In genomic region chr5:115958814-115959213, GRCm38 (mm10) we compare ENCODE assay signal across 14 mouse cellular contexts.
"Had no signal": no experiment of that assay in that cellular context is flagged by ENCODE, and none has a peak within 500 bp of the region (broad histone marks: within the 10 kb centered on the region; RNA-seq: fewer than 3 reads in every experiment).

No protein-coding gene starts in this region.

- H3K4me1 ChIP-seq: kidney, embryonic 15.5 days; limb, embryonic 10.5 days; midbrain, embryonic 15.5 days; neural tube, embryonic 12.5 days; stomach, embryonic 15.5 days had no signal

- H3K4me2 ChIP-seq: kidney, embryonic 15.5 days; midbrain, embryonic 11.5 days; midbrain, embryonic 15.5 days; neural tube, embryonic 12.5 days; stomach, embryonic 15.5 days had no signal

- H3K27ac ChIP-seq: kidney, embryonic 15.5 days; limb, embryonic 10.5 days; midbrain, embryonic 15.5 days; neural tube, embryonic 12.5 days; stomach, embryonic 15.5 days had no signal

- H3K27me3 ChIP-seq: kidney, embryonic 15.5 days; midbrain, embryonic 15.5 days; neural tube, embryonic 12.5 days; stomach, embryonic 15.5 days had no signal

- DNase-seq: kidney, adult 2 months; kidney, postnatal 14 days; lung, adult 2 months; lung, postnatal 4 days; thymus, postnatal 4 days had no signal

- ATAC-seq: intestine, embryonic 16.5 days; lung, postnatal 0 days; midbrain, embryonic 15.5 days had no signal

- H3K9me3 ChIP-seq: limb, embryonic 10.5 days; midbrain, embryonic 15.5 days; stomach, embryonic 15.5 days had no signal

- H3K4me3 ChIP-seq: kidney, embryonic 15.5 days; left cerebral cortex, adult 2 months; limb, embryonic 10.5 days; midbrain, embryonic 15.5 days; neural tube, embryonic 12.5 days; stomach, embryonic 15.5 days had no signal

- H3K9ac ChIP-seq: kidney, embryonic 15.5 days; midbrain, embryonic 15.5 days; neural tube, embryonic 12.5 days; stomach, embryonic 15.5 days had no signal
